Mouse (Mus musculus): Measurements from ENCODE around the gene Sun1.

The Sun1 gene

GRCm38 (mm10) chr5:139199995-139200769 lies at the start of gene Sun1:
Gene Sun1 (plus strand): TSS chr5:139200637.
- in situ Hi-C loops (cut with MboI; ENCODE audit: low pct_unique_long_range_greater_than_20kb in 1 of 2, low sequenced_read_pairs in 2 of 2, unreplicated experiment in 1 of 2), result no loop called here

GRCm38 (mm10) chr5:139160899-139161298 lies 39.5 kb upstream of the Sun1 start:
- in situ Hi-C loops (cut with MboI; ENCODE audit: low pct_unique_long_range_greater_than_20kb in 1 of 2, low sequenced_read_pairs in 2 of 2, unreplicated experiment in 1 of 2), result no loop called here

DNA sequence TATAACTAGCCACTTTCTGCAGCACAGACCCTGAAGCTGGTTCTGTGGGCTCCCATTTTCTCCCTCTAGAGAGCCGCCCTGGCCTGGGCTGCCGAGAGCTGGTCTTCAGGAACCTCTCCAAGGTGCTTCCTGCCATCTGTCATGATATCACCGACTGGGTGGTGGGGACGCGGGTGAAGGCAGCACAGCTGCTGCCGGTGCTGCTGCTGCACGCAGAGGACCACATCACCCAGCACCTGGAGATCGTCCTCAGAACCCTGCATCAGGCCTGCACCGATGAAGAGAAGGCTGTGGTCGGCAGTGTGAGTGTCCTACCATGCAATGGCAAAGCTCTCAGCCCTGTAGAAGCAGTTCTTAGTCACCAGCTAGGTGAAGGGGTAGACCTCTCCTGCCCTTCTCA lies 38.8 kb upstream of the Sun1 start:
- in situ Hi-C loops (cut with MboI; ENCODE audit: low pct_unique_long_range_greater_than_20kb in 1 of 2, low sequenced_read_pairs in 2 of 2, unreplicated experiment in 1 of 2), result no loop called here

DNA sequence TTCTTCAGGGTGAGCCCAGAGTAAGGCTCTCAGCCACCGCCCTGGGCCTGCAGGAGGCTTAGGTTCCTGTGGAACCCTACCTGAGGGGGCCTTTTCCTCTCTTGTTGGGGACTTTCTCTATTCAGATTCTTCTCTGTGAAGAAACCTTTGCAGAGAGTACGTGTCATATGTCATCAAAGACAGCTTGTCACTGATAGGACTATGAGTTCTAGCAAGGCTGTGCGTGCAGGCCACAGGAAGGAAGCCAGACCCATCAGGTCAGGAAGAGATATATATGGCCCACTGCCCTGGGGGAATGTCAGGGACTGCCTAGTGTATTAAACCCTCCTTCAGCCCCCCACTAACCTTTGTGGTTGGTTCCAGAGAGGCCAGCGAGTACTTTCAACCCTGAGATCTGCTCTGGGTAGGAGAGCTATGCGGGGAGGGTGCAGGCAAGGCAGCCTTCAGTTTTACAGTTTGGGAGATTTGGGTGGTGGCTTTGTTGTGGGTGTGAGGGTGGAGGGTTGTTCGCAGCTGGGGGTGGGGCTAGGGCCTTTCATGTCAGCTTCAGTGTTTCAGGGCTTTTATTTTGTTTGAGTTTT lies 33.6 kb upstream of the Sun1 start:
- in situ Hi-C loops (cut with MboI; ENCODE audit: low pct_unique_long_range_greater_than_20kb in 1 of 2, low sequenced_read_pairs in 2 of 2, unreplicated experiment in 1 of 2), result no loop called here

GRCm38 (mm10) chr5:139167548-139167947 lies 32.9 kb upstream of the Sun1 start:
- in situ Hi-C loops (cut with MboI; ENCODE audit: low pct_unique_long_range_greater_than_20kb in 1 of 2, low sequenced_read_pairs in 2 of 2, unreplicated experiment in 1 of 2), result no loop called here

DNA sequence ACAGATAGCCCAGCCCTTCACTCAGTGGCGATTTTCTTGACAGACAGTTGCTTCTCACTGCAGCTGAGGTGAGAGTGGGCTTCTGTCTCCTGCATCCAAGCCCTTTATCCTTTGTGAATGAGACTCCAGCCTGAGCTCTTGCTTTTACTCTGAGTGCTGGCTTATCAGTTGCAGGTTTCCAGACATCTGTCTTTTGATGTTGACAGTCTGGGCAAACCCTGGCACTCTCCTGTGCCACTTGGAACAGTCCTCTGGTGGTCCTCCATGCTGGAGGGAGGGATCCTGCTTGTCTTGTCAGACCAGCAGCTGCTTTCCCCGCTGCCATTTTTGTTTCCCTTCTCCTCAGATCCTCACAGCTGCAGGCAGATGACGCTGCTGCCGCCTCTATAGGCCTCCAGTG lies 28.5 kb upstream of the Sun1 start:
- in situ Hi-C loops (cut with MboI; ENCODE audit: low pct_unique_long_range_greater_than_20kb in 1 of 2, low sequenced_read_pairs in 2 of 2, unreplicated experiment in 1 of 2), result no loop called here

DNA sequence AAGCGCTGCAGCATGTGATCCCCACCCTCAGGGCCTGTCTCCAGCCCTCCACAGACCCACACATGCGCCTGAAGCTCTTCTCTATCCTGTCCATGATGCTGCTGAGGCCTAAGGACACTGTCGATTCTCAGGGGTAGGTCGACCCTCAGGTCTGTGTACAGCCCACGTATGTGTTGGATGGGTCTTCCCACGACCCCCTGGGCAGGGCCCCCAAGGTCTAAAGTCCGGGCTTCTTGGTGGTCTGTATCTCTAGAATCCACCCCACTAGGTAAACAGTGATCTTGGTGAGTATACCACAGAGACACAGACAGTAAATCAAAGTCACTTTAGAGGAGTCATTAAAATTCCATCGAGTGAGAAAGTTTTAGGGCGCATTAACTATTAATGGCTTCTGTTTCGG lies 26.3 kb upstream of the Sun1 start:
- in situ Hi-C loops (cut with MboI; ENCODE audit: low pct_unique_long_range_greater_than_20kb in 1 of 2, low sequenced_read_pairs in 2 of 2, unreplicated experiment in 1 of 2), result no loop called here

- in situ Hi-C loops (cut with MboI; ENCODE audit: low pct_unique_long_range_greater_than_20kb in 1 of 2, low sequenced_read_pairs in 2 of 2, unreplicated experiment in 1 of 2), result loop anchor here (5.0 kb wide), 4 partner anchors 53 to 328 kb away; no protein-coding TSS in a partner anchor
Observed at GRCm38 (mm10) chr5:139174556-139175547, 25.6 kb upstream of the Sun1 start.

- in situ Hi-C loops (cut with MboI; ENCODE audit: low pct_unique_long_range_greater_than_20kb in 1 of 2, low sequenced_read_pairs in 2 of 2, unreplicated experiment in 1 of 2), result loop anchor here (5.0 kb wide), 4 partner anchors 57 to 332 kb away; no protein-coding TSS in a partner anchor
Observed at GRCm38 (mm10) chr5:139178895-139179631, 21.4 kb upstream of the Sun1 start.

- in situ Hi-C loops (cut with MboI; ENCODE audit: low pct_unique_long_range_greater_than_20kb in 1 of 2, low sequenced_read_pairs in 2 of 2, unreplicated experiment in 1 of 2), result no loop called here
Observed at GRCm38 (mm10) chr5:139183131-139183530, 17.3 kb upstream of the Sun1 start.

DNA sequence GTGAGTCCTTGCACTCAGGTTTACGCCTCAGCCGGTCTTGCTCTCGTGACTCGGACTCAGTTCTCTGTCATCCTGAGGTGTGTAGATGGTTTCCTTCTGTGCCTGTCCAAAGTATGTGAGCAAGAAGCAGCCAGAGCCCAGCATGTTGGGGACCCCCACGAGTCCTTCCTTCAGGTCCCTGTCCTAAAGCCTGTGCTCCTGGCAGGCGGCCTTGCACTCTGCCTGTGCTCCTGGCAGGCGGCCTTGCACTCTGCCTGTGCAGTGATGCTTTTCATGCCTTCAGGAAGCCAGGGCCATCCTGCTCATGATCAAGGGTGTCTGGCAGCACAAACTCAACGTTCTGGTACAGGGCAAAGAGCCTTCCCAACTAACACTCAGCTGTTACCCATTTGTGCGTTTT lies 16.8 kb upstream of the Sun1 start:
- in situ Hi-C loops (cut with MboI; ENCODE audit: low pct_unique_long_range_greater_than_20kb in 1 of 2, low sequenced_read_pairs in 2 of 2, unreplicated experiment in 1 of 2), result no loop called here

- in situ Hi-C loops (cut with MboI; ENCODE audit: low pct_unique_long_range_greater_than_20kb in 1 of 2, low sequenced_read_pairs in 2 of 2, unreplicated experiment in 1 of 2), result no loop called here
Observed at GRCm38 (mm10) chr5:139184897-139185296, 15.5 kb upstream of the Sun1 start.

GRCm38 (mm10) chr5:139189726-139190125 lies 10.7 kb upstream of the Sun1 start:
- in situ Hi-C loops (cut with MboI; ENCODE audit: low pct_unique_long_range_greater_than_20kb in 1 of 2, low sequenced_read_pairs in 2 of 2, unreplicated experiment in 1 of 2), result no loop called here

DNA sequence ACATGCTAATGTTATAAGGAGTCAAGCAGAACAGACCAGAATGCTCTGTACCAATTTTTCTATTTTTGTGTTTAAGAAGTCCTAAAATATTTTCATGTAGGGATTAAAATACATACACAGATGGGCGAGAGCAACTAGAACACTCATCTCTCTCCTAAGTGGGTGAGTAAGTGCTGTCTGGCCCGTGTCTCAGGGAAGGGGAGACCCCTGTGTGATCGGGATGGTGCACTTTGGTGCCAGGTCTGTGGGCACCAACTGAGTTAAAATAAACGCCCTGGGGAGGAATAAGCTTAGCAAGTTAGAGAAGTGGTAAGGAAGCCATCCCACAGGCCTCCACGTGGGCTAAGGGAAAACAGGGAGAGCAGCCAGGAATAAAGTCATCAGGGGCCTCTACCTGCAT lies 9.5 kb upstream of the Sun1 start:
- in situ Hi-C loops (cut with MboI; ENCODE audit: low pct_unique_long_range_greater_than_20kb in 1 of 2, low sequenced_read_pairs in 2 of 2, unreplicated experiment in 1 of 2), result no loop called here

GRCm38 (mm10) chr5:139198779-139199178 lies 1.7 kb upstream of the Sun1 start:
- in situ Hi-C loops (cut with MboI; ENCODE audit: low pct_unique_long_range_greater_than_20kb in 1 of 2, low sequenced_read_pairs in 2 of 2, unreplicated experiment in 1 of 2), result no loop called here

GRCm38 (mm10) chr5:139199636-139199994 lies 822 bp upstream of the Sun1 start:
- in situ Hi-C loops (cut with MboI; ENCODE audit: low pct_unique_long_range_greater_than_20kb in 1 of 2, low sequenced_read_pairs in 2 of 2, unreplicated experiment in 1 of 2), result no loop called here

DNA sequence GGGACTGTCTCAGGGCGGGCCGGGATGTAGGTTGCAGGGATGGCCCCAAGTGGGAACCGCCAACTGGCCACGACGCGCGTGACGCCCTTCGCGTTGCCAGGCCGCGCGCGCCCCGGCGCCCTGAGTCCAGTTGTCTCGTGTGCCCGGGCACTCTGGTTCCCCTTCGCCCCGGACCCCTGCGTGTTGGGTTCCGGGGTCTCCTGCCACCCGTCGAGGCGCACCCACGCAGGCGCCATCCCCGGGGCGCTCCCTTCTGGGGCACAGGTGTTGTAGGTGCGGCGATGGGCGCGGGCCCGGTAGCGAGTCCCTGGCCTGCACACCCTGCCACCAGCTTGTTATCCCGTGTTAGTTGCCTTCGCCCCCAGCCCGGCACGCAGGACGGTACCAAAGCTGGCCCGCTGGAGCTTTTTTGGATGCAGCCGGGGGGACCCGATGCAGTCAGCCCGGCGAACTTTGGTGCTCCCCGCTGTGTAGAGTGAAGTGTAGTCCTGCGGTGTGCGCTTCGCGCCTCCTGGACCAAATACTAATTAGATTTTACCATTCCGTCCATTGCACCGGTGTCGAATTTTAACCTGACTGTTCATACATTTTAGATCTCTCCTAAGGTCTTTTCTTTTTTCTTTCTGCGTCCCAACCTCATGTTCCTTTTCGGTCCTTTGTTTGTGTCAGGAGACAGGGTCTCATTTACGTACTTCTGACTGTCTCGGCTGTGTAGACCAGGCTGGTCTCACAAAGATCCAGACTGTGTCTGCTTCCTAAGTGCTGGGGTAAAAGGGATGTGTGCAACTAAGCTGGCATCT lies 533 bp downstream of the Sun1 start:
- in situ Hi-C loops (cut with MboI; ENCODE audit: low pct_unique_long_range_greater_than_20kb in 1 of 2, low sequenced_read_pairs in 2 of 2, unreplicated experiment in 1 of 2), result no loop called here

DNA sequence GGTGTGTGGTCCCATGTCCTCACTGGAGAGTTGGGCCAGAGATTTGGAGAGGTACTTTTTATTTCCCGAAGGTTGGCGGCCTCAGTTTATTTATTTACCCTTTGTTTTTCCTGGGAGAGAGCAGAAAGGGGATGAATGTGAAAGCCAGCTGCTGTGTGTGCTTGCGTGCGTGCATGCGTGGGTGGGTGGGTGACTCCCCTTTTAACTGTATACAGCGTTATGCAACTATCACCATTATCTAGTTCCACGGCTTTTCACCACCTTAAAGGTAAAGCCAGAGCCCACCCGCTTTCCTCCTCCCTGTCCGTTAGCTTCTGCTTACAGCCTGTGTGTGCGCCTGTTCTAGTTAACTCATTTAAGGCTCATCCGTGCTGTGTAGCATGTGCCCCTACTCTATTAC lies 1.7 kb downstream of the Sun1 start:
- in situ Hi-C loops (cut with MboI; ENCODE audit: low pct_unique_long_range_greater_than_20kb in 1 of 2, low sequenced_read_pairs in 2 of 2, unreplicated experiment in 1 of 2), result no loop called here

Measured in mouse embryonic stem cell (cell line).